Mouse (Mus musculus) cerebellum, adult (tissue): ENCODE measurements at regions not wholly inside any gene's neighbourhood (a gene's known extent, or its start where the extent isn't known, plus 50 kb on each side); places are given as distances from the start of the nearest gene placed in this dataset.

Source experiments
- ATAC-seq: cut with Nextera tagmentation; 2 replicates; pipeline ENCODE4 v1.9.2; 2017; ENCODE audit warnings: mild to moderate bottlenecking, moderate library complexity, mixed read lengths; ENCODE audit not compliant: insufficient number of reproducible peaks, low FRiP score, low TSS enrichment

GRCm38 (mm10) chr14:76762777-76763176, 206.1 kb upstream of the Serp2 start:
- no peak for ATAC-seq

DNA sequence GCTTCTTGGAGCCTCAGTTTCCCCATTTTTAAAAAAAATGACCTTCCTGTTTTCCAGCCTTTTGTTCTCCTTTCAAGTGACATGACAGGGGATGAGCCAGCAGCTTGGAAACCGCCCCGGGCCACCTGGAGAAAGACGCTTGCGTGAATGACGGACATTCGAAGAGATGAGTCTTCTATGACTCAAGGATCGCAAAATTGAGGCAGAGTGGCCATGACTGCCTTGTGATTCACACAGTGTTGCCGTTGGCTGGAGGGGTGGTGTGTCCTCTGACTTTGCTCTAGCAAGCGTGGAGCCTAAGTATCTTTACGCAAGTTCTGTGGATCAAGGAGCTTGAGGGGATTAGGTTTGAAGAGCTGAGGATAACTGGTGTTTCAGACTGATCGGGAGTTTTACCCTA, 205.0 kb upstream of the Serp2 start:
- ATAC-seq: no peak

- ATAC-seq: no peak
Observed at GRCm38 (mm10) chr14:76761274-76761673, 204.6 kb upstream of the Serp2 start.

DNA sequence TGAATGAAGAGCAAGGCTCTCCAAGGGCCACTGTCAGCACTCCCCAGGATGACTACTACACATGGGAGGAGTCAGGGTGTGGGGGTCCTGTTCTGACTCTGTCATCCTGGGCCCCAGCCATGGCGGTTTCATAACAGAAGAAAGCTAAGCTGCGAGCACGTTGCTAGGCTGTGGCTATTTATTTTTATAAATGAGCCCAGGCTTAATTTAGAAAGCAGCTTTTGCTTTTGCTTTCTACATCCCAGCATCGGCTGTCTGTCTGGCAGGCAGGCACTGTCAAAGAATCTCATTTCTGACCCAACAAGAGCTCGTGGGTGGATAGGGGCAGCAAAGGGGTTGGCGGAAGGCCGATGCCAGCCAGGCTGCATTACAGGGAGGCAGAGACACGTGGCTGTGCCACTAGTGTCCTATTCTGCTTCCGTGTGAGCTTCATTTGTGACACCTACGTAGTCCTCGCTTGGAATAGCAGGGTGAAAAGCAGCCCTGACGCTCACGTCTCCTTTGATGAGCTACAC, 203.9 kb upstream of the Serp2 start:
- ATAC-seq: no peak

GRCm38 (mm10) chr14:76759377-76759776, 202.7 kb upstream of the Serp2 start:
- no peak for ATAC-seq

DNA sequence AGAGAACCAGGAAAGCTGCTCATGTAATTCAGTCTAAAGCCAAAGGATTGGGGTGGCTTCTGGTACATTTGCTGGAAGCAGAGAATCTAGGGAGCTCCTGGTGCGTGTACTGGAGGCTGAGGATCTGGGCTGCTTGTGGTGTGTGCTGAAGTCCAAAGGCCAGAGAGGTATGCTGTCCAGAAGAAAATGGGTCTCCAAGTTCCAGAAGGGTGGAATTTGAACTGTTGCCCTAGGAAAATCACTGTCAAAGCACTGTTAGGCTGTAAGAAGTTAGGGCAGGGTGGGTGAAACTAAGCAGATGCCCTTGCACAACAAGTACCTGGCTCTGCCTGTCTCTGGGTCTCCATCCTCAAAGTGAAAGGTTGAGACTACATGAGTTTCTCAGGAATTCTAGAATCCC, 201.9 kb upstream of the Serp2 start:
- ATAC-seq: no peak

DNA sequence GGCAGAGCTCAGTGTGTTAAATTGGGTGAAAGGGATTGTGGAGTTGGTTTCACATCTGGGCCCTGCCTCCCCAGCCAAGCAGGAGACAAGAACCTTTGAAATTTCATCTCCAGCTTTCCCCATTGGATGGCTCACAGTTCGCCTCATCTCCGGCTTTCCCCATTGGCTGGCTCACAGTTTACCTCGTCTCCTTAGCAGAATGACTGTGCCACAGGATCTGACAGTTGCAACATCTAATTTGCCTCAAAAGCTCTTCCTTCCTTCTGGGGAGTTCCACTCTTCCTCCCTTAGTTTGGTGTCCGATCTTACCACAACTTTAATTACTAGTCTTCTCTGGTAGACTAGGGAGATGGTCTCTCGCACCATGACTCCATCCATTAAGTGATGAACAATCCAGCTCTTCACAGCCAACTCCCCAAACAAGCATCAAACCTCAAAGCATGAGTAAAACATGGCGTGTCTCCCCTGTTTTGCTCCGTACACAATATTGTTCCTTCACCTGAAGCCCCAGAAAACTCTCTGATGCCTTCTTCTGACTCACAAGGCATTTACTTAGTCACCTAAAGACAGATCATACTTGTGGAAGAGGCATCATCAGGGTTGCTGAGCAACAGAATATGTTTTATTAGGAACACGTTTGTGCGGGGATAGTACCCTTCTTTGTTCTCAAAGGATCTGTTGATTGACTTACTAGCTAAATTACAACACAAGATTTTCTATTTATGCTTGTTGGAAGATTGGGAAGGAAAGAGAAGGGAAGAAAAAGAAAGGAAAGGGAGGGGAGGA, 199.1 kb upstream of the Serp2 start:
- no peak for ATAC-seq

- ATAC-seq: no peak
Observed at GRCm38 (mm10) chr14:76753734-76754133, 197.0 kb upstream of the Serp2 start.

DNA sequence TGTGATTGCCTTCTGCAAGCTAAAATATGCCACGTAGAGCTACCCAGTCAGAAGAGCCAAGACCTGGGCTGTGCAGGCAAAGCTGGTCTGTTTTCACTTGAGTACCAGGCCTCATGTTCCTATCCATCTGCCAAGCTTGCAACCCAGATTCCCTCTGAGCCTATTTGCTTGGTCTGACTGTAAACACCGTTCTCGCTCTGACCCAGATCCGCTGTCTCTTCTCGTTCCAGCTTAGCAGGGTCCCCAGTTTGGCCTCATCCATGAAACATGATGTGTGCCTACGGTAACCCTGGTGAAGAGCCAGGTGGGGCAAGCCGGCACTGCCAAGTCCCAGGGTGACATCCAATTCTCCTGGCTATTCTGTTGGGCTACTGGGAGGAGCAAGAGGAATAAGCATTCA, 192.5 kb upstream of the Serp2 start:
- ATAC-seq: peak; percentile 94

DNA sequence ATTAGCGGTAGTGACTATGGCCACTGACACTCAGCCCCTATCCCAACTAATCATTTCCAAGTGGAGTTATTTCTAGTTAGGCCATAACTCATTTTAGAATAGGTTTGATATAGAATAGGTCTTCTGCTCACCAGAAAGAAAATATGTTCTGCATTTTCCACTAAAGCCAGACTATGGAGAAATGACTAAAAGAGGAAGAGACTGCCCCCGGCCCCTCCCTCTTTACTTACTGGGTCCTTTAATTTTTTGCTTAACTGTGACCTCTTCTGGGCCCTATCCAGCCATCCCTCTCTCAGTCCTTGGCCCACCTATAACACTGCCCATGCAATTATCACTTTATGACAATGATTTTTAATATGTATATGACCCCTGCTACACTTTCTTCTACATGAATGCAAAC, 192.0 kb upstream of the Serp2 start:
- no peak for ATAC-seq

- ATAC-seq: no peak
Observed at GRCm38 (mm10) chr14:76747814-76748213, 191.1 kb upstream of the Serp2 start.

GRCm38 (mm10) chr14:76746282-76746681, 189.6 kb upstream of the Serp2 start:
- ATAC-seq: no peak

GRCm38 (mm10) chr14:76744674-76745433, 188.2 kb upstream of the Serp2 start:
- no peak for ATAC-seq

DNA sequence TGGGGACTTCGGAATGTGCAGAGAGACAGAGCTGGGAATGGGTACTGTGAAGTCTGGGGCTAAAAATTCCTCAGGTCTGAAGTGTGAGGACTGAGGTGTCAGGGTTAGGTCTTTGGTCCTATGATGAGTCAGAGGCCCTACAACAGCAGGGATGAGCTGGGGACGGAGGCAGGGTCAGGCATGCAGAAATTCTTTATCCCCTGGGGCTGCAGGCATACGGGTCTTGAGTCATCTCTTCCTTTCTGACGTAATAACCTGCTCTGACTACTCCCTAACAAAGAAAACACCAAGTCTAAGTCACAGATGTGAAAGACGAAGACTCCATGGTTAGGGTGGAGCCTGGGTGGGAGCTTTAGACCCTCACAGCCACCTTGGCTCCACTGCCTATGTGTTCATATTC, 185.6 kb upstream of the Serp2 start:
- no peak for ATAC-seq

DNA sequence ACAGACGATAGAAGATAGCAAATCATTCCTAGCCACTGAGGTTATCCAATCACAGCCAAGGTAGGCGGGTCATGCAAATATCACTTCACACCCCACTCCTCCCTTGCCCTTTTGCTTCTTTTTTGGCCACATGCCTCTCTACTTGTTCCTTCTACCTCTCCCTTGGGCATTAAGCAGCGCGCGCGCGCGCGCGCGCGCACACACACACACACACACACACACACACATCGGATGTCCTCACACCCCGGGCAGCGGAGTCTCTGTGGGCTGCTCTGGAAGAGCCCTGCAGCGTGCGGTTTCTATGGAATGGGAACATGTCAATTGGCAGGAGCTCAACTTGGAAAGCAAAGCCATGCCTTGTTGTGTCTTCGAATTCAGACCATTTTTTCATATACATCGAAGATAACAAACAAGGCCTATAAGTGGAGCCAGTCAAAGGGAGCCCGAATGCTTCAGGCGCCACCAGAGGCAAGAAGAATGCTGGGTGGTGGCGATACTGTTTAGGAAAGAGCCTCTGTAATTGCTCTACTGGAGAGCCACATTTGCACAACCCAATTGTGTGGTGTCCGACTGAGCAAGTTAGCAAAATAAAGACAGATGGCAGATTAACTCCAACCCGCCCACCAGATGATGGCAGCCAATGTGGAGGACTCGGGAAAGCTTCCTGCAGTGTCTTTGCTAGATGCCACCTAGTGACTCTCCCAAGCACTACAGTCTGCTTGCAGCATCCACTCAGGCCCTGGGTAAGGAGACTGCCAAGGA, 183.3 kb upstream of the Serp2 start:
- peak; percentile 84 for ATAC-seq

GRCm38 (mm10) chr14:76735997-76736396, 179.3 kb upstream of the Serp2 start:
- ATAC-seq: no peak

- ATAC-seq: no peak
Observed at GRCm38 (mm10) chr14:76735107-76735506, 178.4 kb upstream of the Serp2 start.

- no peak for ATAC-seq
Observed at GRCm38 (mm10) chr14:76733258-76733823, 176.7 kb upstream of the Serp2 start.

DNA sequence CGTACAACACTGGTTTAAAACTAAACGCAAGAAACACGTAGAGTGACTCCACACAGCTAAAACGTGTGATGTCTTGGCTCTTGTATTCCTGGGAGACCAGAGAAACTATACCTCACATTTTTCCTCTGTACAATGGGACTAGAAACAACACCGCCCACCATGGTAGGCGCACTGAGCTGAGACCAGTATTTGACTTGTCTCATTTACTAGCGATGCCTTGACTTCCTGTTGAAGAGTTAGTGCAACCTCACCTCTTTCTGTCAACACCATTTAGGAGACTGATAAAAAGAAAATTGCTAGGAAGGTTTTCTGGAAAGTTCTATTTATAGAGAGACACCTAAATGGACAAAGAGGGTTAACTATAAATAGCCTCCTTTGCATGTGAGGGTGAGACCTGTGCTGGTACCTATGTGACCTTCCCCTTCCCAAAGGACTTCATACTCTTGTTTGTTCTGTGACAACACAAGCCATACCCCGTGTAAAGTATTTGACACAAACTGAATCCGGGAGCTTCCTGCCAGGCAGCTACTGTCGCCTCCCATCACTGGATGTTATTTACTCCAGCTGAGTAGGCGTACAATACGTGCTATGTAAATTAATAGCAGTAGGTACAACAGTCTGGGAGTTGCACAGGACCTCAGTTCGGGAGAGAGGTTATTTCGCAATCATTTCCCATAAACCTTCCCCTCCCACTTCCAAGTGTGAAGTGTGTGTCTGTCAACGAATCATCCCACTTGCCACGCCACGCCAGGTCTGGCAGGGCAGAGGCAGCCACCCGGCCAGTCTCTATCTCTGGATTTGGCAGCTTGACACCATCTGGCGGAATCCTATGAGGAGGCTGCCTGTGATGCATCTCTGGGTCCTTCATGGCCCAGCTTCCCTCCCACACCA, 174.7 kb upstream of the Serp2 start:
- ATAC-seq: peak; percentile 26; the same call in 1 of the 2 replicates

DNA sequence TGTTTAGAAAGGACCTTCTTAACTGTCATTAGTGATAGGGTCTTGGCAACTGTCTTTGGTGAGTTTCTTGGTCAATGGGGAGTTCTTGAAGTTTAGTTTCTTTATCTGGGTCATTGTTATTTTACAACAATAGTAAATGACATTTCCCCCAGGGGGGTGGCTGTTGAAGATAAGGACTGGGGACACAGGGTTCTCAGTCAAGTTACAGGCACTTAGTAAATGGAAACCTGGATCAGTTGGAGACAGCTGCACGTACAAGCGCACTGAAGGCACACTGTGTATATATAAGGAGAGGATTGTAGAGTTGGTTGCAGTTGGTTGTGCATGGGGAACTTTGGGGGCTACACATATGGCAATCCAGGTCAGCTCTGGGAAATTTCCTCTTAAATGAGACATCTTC, 169.2 kb upstream of the Serp2 start:
- ATAC-seq: no peak
